Mouse (Mus musculus): Measurements from ENCODE around the gene Crcp. TPM values are rescaled to one million over a fixed set of nuclear protein-coding genes. Genes with fewer than 3 reads are reported as not detected.

The Crcp gene
- total and polyA plus RNA-seq, 3 experiments, result 9.3 to 11.2 (median 9.5) TPM

DNA sequence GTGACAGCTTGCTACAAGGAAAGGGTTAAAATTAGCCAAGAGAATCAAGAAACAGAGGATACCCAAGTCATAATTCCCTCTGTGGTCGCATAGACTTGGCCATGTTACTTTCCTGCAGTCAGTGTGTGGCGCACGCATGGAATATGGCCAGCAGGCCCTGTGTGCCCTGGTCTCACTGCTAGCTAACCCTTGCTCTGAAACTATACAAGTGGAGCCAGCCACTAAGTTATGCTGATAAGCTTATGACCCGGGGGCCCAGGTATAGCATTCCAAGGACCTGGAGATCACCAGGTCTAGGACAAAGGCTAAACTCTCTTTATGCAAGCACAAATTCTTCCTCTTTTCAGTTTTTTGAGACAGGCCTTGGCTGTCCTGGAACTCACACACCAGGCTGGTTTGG is 11.7 kb downstream of the Crcp start:
- H3K79me2 ChIP-seq (replicated peaks; ENCODE audit: control insufficient read depth, insufficient read depth, low read length), result no peaks in the 10 kb centered on the region
- WGBS, result 95% methylated on average over 4 of the region's 4 CpGs
- no peak for TF ChIP-seq EP300 (IDR thresholded peaks at IDR 0.05; ENCODE audit: insufficient read depth, low read depth, low read length)
- no peak for TF ChIP-seq POLR2A (IDR thresholded peaks at IDR 0.05; ENCODE audit: insufficient read depth, low read depth, low read length)
- no peak for TF ChIP-seq CTCF (IDR thresholded peaks at IDR 0.05)
- H3K36me3 ChIP-seq (ENCODE audit: control insufficient read depth, insufficient read depth, low read length), result no peaks in the 10 kb centered on the region
- H3K4me3 ChIP-seq, result no peak overlapping the region
- no peaks in the 10 kb centered on the region; the same call in 1 of the 2 replicates for H3K4me1 ChIP-seq (ENCODE audit: control insufficient read depth, insufficient read depth, low read length)
- H3K9ac ChIP-seq (ENCODE audit: low read depth, low read length), result no peak overlapping the region
- no peak overlapping the region for H3K27ac ChIP-seq
- DNase-seq, result no peak
- no peaks in the 10 kb centered on the region for H3K27me3 ChIP-seq (ENCODE audit: control insufficient read depth, insufficient read depth, low read length)
- intact Hi-C loops (cut with DNase I), result loop anchor here (5.0 kb wide), 1 partner anchor 37 kb away; no protein-coding TSS in a partner anchor

DNA sequence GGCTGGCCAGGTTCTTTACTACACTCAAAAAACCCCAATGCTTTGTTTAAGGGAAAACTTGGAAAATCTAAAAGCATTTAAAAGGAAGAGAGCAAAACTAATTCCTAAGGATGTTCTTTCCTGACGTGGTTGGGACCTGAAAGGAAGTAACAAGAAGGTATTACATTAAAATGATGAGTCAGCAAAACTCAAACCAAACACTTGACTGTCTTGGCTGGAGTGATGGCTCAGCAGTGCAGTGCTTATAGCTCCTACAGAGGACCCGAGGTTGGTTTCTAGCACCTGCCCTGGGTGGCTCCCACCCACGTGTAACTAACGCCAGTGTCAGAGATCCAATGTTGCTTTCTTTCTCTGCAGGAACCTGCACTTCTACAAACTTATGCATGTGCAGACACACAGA is 12.2 kb downstream of the Crcp start:
- H3K27ac ChIP-seq, result no peak overlapping the region
- no peaks in the 10 kb centered on the region for H3K36me3 ChIP-seq (ENCODE audit: control insufficient read depth, insufficient read depth, low read length)
- TF ChIP-seq POLR2A (IDR thresholded peaks at IDR 0.05; ENCODE audit: insufficient read depth, low read depth, low read length) (no peak), CTCF (IDR thresholded peaks at IDR 0.05) (no peak), EP300 (IDR thresholded peaks at IDR 0.05; ENCODE audit: insufficient read depth, low read depth, low read length) (no peak)
- H3K27me3 ChIP-seq (ENCODE audit: control insufficient read depth, insufficient read depth, low read length), result no peaks in the 10 kb centered on the region
- no peak for DNase-seq
- H3K4me3 ChIP-seq, result no peak overlapping the region
- H3K9ac ChIP-seq (ENCODE audit: low read depth, low read length), result no peak overlapping the region
- no peaks in the 10 kb centered on the region for H3K79me2 ChIP-seq (replicated peaks; ENCODE audit: control insufficient read depth, insufficient read depth, low read length)
- H3K4me1 ChIP-seq (ENCODE audit: control insufficient read depth, insufficient read depth, low read length), result peaks cover under 1% of the 10 kb centered on the region
- intact Hi-C loops (cut with DNase I), result loop anchor here (5.0 kb wide), 1 partner anchor 36 kb away; no protein-coding TSS in a partner anchor
- WGBS, result 86% methylated on average over 4 of the region's 4 CpGs

DNA sequence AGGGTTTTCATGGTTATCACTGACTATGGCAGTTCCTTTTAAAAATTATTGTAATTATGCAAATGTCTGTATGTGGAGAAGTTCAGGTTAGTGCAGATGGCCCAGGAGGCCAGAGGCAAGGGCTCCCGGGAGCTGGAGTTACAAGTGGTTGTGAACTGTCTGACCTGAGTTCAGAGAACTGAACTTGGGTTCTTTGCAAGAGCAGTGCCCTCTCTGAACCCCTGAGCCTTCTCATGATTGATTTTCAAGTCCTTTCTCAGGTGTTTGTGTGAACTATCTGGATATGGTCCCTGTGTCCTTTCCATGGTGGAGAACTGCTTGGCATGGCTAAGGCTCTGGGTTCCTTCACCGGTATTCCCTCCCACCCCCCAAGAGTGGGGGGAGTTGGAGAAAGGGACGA is 14.7 kb downstream of the Crcp start:
- Histone ChIP-seq H3K27ac (peak overlapping the region; percentile 27; the same call in 1 of the 2 replicates), H3K36me3 (ENCODE audit: control insufficient read depth, insufficient read depth, low read length) (peaks cover 6% of the 10 kb centered on the region; the same call in 1 of the 2 replicates), H3K79me2 (replicated peaks; ENCODE audit: control insufficient read depth, insufficient read depth, low read length) (no peaks in the 10 kb centered on the region), H3K9ac (ENCODE audit: low read depth, low read length) (no peak overlapping the region), H3K27me3 (ENCODE audit: control insufficient read depth, insufficient read depth, low read length) (no peaks in the 10 kb centered on the region), H3K4me1 (ENCODE audit: control insufficient read depth, insufficient read depth, low read length) (peaks cover 12% of the 10 kb centered on the region), H3K4me3 (no peak overlapping the region)
- intact Hi-C loops (cut with DNase I), result loop anchor here (1.0 to 5.0 kb wide), 3 partner anchors 19 to 96 kb away; no protein-coding TSS in a partner anchor
- TF ChIP-seq EP300 (IDR thresholded peaks at IDR 0.05; ENCODE audit: insufficient read depth, low read depth, low read length), result no peak
- TF ChIP-seq CTCF (IDR thresholded peaks at IDR 0.05), result no peak
- TF ChIP-seq POLR2A (IDR thresholded peaks at IDR 0.05; ENCODE audit: insufficient read depth, low read depth, low read length), result no peak
- 86% methylated on average over 3 of the region's 3 CpGs for WGBS
- DNase-seq, result no peak

DNA sequence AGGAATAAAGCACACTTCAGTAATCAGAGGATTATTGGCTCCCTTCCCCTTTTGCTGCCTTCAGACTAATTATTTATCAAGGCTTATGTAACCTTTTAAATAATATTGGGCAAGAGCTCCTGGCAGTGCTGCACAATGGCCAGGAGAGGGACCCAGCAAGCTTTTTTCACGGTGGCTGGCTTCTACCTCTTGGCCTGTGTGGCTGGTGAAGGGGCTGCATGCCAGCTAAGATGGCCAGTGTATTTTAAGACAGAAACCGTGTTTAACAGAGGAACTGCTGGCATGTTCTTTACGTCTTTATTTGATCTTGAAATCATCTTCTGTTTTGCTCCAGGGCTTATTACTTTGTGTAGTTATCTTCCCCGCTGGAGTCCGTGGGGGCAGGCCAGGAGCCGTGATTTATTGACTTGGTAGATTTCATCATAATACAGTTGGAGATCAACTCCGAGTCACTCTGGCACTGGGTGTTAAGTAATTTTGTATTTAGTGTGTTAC is 15.2 kb downstream of the Crcp start:
- H3K4me1 ChIP-seq (ENCODE audit: control insufficient read depth, insufficient read depth, low read length), result peaks cover 15% of the 10 kb centered on the region
- no peak overlapping the region for H3K4me3 ChIP-seq
- no peak overlapping the region for H3K9ac ChIP-seq (ENCODE audit: low read depth, low read length)
- peaks cover 6% of the 10 kb centered on the region; the same call in 1 of the 2 replicates for H3K36me3 ChIP-seq (ENCODE audit: control insufficient read depth, insufficient read depth, low read length)
- TF ChIP-seq EP300 (IDR thresholded peaks at IDR 0.05; ENCODE audit: insufficient read depth, low read depth, low read length) (peak; percentile 84), CTCF (IDR thresholded peaks at IDR 0.05) (peak; percentile 91), POLR2A (IDR thresholded peaks at IDR 0.05; ENCODE audit: insufficient read depth, low read depth, low read length) (no peak)
- intact Hi-C loops (cut with DNase I), result loop anchor here (1.0 to 5.0 kb wide), 3 partner anchors 19 to 95 kb away; no protein-coding TSS in a partner anchor
- whole genome bisulfite sequencing, result 54% methylated on average over 7 of the region's 7 CpGs
- H3K79me2 ChIP-seq (replicated peaks; ENCODE audit: control insufficient read depth, insufficient read depth, low read length), result no peaks in the 10 kb centered on the region
- DNase-seq, result peak; percentile 56 to 64
- peak overlapping the region; percentile 27; the same call in 1 of the 2 replicates for H3K27ac ChIP-seq
- no peaks in the 10 kb centered on the region for H3K27me3 ChIP-seq (ENCODE audit: control insufficient read depth, insufficient read depth, low read length)

DNA sequence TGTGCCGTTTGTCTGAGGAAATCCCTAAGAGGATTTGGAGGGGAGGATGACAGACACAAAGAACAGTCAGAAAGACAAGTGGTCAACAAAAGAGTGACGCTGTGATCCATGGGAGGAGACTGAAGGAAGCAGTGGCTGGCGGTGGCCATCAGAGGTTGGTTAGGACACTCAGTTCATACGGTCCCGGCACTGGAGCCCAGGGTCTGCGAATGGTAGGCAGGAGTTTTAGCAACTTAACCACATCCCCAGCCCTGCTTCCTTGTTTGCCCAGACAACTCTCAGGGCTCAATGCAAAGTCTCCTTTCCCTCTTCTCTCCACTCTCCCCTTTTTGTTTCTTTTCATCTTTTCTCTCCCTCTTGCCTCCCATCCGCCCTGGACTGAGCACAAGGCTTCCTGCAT is 17.0 kb downstream of the Crcp start:
- WGBS, result 70% methylated on average over 7 of the region's 7 CpGs
- Histone ChIP-seq H3K79me2 (replicated peaks; ENCODE audit: control insufficient read depth, insufficient read depth, low read length) (no peaks in the 10 kb centered on the region), H3K4me1 (ENCODE audit: control insufficient read depth, insufficient read depth, low read length) (peaks cover 17% of the 10 kb centered on the region), H3K27me3 (ENCODE audit: control insufficient read depth, insufficient read depth, low read length) (no peaks in the 10 kb centered on the region), H3K4me3 (no peak overlapping the region), H3K36me3 (ENCODE audit: control insufficient read depth, insufficient read depth, low read length) (peaks cover 6% of the 10 kb centered on the region; the same call in 1 of the 2 replicates), H3K27ac (0 out of 2 replicates have a peak overlapping the region, but pooled peaks have one; percentile 20), H3K9ac (ENCODE audit: low read depth, low read length) (no peak overlapping the region)
- intact Hi-C loops (cut with DNase I), result no loop called here
- TF ChIP-seq POLR2A (IDR thresholded peaks at IDR 0.05; ENCODE audit: insufficient read depth, low read depth, low read length) (no peak), EP300 (IDR thresholded peaks at IDR 0.05; ENCODE audit: insufficient read depth, low read depth, low read length) (no peak), CTCF (IDR thresholded peaks at IDR 0.05) (no peak)
- no peak for DNase-seq

DNA sequence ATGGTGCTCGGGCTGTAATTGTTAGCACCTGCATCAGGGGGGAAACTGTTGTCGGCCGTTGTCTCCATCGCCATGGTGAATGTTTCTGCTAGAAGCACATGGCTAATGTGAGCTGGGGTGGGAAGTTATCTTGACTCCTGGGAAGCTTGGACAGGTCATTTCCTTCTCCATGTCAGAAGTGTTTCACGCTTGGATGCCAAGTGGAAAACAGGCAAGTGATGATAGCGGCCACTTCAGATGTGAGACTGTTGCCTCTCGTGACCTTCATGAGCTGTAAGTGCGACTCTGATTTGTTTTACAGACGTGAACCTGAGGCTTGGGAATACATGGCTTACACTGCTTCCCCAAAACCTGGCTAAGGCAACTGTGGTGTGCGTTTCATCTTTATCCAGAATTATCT is 17.5 kb downstream of the Crcp start:
- intact Hi-C loops (cut with DNase I), result no loop called here
- H3K27me3 ChIP-seq (ENCODE audit: control insufficient read depth, insufficient read depth, low read length), result no peaks in the 10 kb centered on the region
- peaks cover 17% of the 10 kb centered on the region for H3K4me1 ChIP-seq (ENCODE audit: control insufficient read depth, insufficient read depth, low read length)
- DNase-seq, result no peak
- H3K27ac ChIP-seq, result 0 out of 2 replicates have a peak overlapping the region, but pooled peaks have one; percentile 20
- no peak overlapping the region for H3K9ac ChIP-seq (ENCODE audit: low read depth, low read length)
- peaks cover 6% of the 10 kb centered on the region; the same call in 1 of the 2 replicates for H3K36me3 ChIP-seq (ENCODE audit: control insufficient read depth, insufficient read depth, low read length)
- TF ChIP-seq CTCF (IDR thresholded peaks at IDR 0.05) (no peak), EP300 (IDR thresholded peaks at IDR 0.05; ENCODE audit: insufficient read depth, low read depth, low read length) (no peak), POLR2A (IDR thresholded peaks at IDR 0.05; ENCODE audit: insufficient read depth, low read depth, low read length) (no peak)
- WGBS, result 28% methylated on average over 10 of the region's 10 CpGs
- H3K4me3 ChIP-seq, result no peak overlapping the region
- H3K79me2 ChIP-seq (replicated peaks; ENCODE audit: control insufficient read depth, insufficient read depth, low read length), result no peaks in the 10 kb centered on the region

Data from heart, adult 2 months (tissue).